Mouse (Mus musculus) midbrain, embryonic 15.5 days (tissue): ENCODE data around the gene Cisd2. TPM values are rescaled to one million over a fixed set of nuclear protein-coding genes. Genes with fewer than 3 reads are reported as not detected.

Experiments used
- ATAC-seq: fragments of 200-750 bp; cut with Nextera tagmentation; replicated peaks from 2 replicates; pipeline ENCODE4 v1.8.0; 2017; ENCODE audit warnings: moderate TSS enrichment
- H3K27ac ChIP-seq: fragments of 300-500 bp; sonication (generic); 2 replicates; pipeline ENCODE4 v1.5.1; 2015; ENCODE audit warnings: mild to moderate bottlenecking, inconsistent platforms
- H3K27me3 ChIP-seq: fragments of 300-500 bp; sonication (generic); replicated peaks from 2 replicates; pipeline ENCODE4 v1.6.1; 2015; ENCODE audit warnings: inconsistent platforms
- H3K36me3 ChIP-seq: fragments of 300-500 bp; sonication (generic); replicated peaks from 2 replicates; pipeline ENCODE4 v1.6.1; 2015; ENCODE audit warnings: inconsistent platforms
- H3K4me1 ChIP-seq: fragments of 300-500 bp; sonication (generic); 2 replicates; pipeline ENCODE4 v1.6.1; 2015; ENCODE audit warnings: inconsistent platforms
- H3K4me2 ChIP-seq: fragments of 300-500 bp; sonication (generic); 2 replicates; pipeline ENCODE4 v1.6.1; 2015; ENCODE audit warnings: inconsistent platforms, mild to moderate bottlenecking, moderate library complexity
- H3K4me3 ChIP-seq: fragments of 300-500 bp; sonication (generic); 2 replicates; pipeline ENCODE4 v1.5.1; 2015; ENCODE audit warnings: mild to moderate bottlenecking, inconsistent platforms
- H3K9ac ChIP-seq: fragments of 300-500 bp; sonication (generic); 2 replicates; pipeline ENCODE4 v1.6.1; 2015; ENCODE audit warnings: mild to moderate bottlenecking, inconsistent platforms
- H3K9me3 ChIP-seq: fragments of 300-500 bp; sonication (generic); 2 replicates; pipeline ENCODE4 v1.6.1; 2016; ENCODE audit warnings: inconsistent platforms
- WGBS: fragments of 180-500 bp; shearing (Covaris S2); methylation state at CpG from one replicate; pipeline ENCODE4 v1.1.7; 2015; ENCODE audit warnings: mixed read lengths; 5-methylcytosine and 5-hydroxymethylcytosine counted together
- polyA plus RNA-seq: library from polyadenylated mRNA; unstranded; fragments of >200 nt; fragmentation: Nextera tagmentation; extraction: Ambion mirVana; gene quantifications from 2 replicates; pipeline ENCODE4 v1.2.1, GENCODE M21; 2015

Cisd2 gene
- polyA plus RNA-seq, 1 experiment from 2014 or later = 72.0 TPM

DNA sequence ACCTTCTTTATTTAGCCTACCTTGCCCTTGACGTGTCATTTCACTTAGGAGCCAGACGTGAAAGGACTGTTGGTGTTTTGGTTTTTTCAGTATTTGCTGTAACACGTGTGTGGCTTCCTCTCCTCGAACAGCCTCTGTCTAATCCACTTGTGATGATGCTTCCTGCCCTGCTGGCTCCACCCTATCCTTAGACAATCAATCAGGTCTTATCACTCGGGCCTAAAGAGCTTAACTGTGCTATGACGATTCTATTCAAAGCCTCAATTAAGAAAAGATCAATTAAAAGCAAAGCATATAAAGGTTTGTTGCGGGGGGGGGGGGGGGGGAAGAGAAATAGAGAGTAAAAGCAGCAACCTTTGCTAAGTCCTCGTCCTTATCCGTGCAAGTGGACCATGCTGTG lies 16.4 kb downstream of the Cisd2 start:
- no peak overlapping the region for H3K27ac ChIP-seq
- no peak for ATAC-seq
- no peaks in the 10 kb centered on the region for H3K9me3 ChIP-seq
- no peak overlapping the region for H3K4me3 ChIP-seq
- 83% methylated on average over 8 of the region's 9 CpGs for WGBS
- no peaks in the 10 kb centered on the region for H3K27me3 ChIP-seq
- H3K36me3 ChIP-seq = peaks cover 10% of the 10 kb centered on the region; the same call in 1 of the 2 replicates
- no peak overlapping the region for H3K4me2 ChIP-seq
- 0 out of 2 replicates have a peak, but pooled peaks cover 5% of the 10 kb centered on the region for H3K4me1 ChIP-seq
- H3K9ac ChIP-seq = no peak overlapping the region

DNA sequence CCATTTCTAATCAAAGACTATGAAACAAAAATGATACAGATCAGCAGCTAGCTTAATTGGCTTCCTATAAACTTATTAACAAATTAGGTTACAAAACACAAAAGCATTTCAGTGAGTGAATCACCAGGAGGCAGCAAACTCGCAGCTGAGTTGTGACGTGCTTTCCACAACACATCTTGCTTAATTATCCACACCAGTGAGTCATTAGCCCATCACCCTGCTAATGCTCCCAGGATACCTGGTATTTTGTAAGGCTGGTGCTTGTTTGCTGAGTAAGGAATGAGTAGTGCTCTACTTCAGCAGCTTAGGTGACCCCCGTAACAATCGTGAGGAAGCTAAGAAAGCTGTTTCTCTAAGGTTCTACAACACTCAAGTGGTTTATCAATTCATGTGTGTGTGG lies 19.1 kb downstream of the Cisd2 start:
- H3K9me3 ChIP-seq = no peaks in the 10 kb centered on the region
- no peak overlapping the region for H3K27ac ChIP-seq
- H3K27me3 ChIP-seq = no peaks in the 10 kb centered on the region
- H3K9ac ChIP-seq = no peak overlapping the region
- H3K36me3 ChIP-seq = peaks cover 9% of the 10 kb centered on the region; the same call in 1 of the 2 replicates
- no peak overlapping the region for H3K4me2 ChIP-seq
- WGBS = 72% methylated on average over 4 of the region's 4 CpGs
- 0 out of 2 replicates have a peak, but pooled peaks cover 3% of the 10 kb centered on the region for H3K4me1 ChIP-seq
- ATAC-seq = no peak
- H3K4me3 ChIP-seq = no peak overlapping the region

- 0 out of 2 replicates have a peak, but pooled peaks cover 3% of the 10 kb centered on the region for H3K4me1 ChIP-seq
- H3K9me3 ChIP-seq = no peaks in the 10 kb centered on the region
- no peak overlapping the region for H3K27ac ChIP-seq
- no peak overlapping the region for H3K9ac ChIP-seq
- 76% methylated on average over 5 of the region's 5 CpGs for WGBS
- peaks cover 5% of the 10 kb centered on the region; the same call in 1 of the 2 replicates for H3K36me3 ChIP-seq
- H3K27me3 ChIP-seq = no peaks in the 10 kb centered on the region
- no peak overlapping the region for H3K4me2 ChIP-seq
- H3K4me3 ChIP-seq = no peak overlapping the region
- ATAC-seq = no peak
These were observed 19.9 kb downstream of the Cisd2 start for GRCm38 (mm10) chr3:135403856-135404255.

- no peaks in the 10 kb centered on the region for H3K9me3 ChIP-seq
- no peak overlapping the region for H3K27ac ChIP-seq
- ATAC-seq = no peak
- 83% methylated on average over 9 of the region's 9 CpGs for WGBS
- H3K9ac ChIP-seq = no peak overlapping the region
- H3K36me3 ChIP-seq = peaks cover 5% of the 10 kb centered on the region; the same call in 1 of the 2 replicates
- H3K27me3 ChIP-seq = no peaks in the 10 kb centered on the region
- H3K4me2 ChIP-seq = no peak overlapping the region
- 0 out of 2 replicates have a peak, but pooled peaks cover 3% of the 10 kb centered on the region for H3K4me1 ChIP-seq
- no peak overlapping the region for H3K4me3 ChIP-seq
These were observed 20.5 kb downstream of the Cisd2 start for GRCm38 (mm10) chr3:135403211-135403610.

DNA sequence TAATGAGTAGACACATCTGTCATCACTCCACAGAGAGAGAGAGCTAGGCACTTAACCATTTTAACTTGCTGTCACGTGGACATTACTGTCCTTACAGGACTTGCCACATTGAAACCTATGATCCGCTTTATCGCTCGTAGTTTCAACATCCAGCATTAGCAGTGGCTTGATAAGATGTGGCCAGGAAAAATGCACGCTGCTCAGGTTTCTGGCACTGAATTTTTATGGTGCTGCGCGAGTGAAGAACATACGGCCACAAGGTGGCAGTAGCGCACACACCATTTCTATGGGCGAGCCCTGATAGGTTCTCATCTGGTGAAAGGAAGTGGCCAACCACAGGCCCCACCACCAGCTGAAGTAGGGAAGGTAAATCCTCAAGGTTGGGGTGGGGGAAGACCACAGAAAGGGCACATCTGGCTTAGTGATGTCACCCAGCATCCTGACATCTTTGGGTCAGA lies 21.5 kb downstream of the Cisd2 start:
- Histone ChIP-seq H3K4me1 (0 out of 2 replicates have a peak, but pooled peaks cover 3% of the 10 kb centered on the region), H3K4me3 (no peak overlapping the region), H3K27me3 (no peaks in the 10 kb centered on the region), H3K9ac (no peak overlapping the region), H3K4me2 (no peak overlapping the region), H3K36me3 (peaks cover 5% of the 10 kb centered on the region; the same call in 1 of the 2 replicates), H3K27ac (no peak overlapping the region), H3K9me3 (no peaks in the 10 kb centered on the region)
- 16% methylated on average over 10 of the region's 10 CpGs for WGBS
- ATAC-seq = peak; percentile 85

DNA sequence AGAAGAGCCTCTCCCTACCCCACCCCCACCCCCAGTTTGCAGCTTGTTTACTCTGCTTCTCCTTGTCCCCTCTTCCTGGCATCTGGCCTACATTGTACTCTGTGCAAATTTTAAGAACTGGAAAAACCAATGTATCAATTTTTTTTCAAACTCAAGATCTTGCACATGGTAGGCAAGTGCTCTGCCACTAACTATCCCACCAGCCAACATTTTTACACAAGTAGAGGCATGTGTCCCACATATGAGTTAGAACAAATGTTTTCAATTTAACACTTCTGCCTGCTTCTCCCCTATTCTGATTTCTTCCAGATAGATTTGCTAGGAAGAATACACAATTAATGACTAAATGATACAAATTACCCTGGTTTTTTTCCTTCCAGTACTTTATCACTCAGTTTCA lies 26.6 kb downstream of the Cisd2 start:
- H3K27ac ChIP-seq = no peak overlapping the region
- no peak for ATAC-seq

DNA sequence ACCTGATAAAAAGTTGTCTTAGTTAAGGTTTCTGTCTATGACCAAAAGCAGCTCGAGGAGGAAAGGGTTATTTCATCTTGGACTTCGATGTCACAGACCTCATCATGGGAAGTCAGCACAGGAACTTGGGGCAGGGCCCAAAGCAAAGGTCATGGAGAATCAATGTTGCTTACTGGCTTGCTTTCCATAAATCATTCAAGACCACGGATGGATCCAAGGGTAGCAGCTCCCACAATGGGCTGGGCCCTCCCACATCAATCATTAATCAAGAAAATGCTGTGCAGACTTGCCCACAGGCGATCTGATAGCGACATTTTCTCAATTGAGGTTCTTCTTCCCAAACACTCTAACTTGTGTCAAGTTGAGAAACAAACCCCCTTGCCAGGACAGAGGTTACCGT lies 27.6 kb downstream of the Cisd2 start:
- no peak for ATAC-seq
- H3K4me1 ChIP-seq = 0 out of 2 replicates have a peak, but pooled peaks cover 3% of the 10 kb centered on the region
- H3K36me3 ChIP-seq = no peaks in the 10 kb centered on the region
- no peaks in the 10 kb centered on the region for H3K27me3 ChIP-seq
- H3K9me3 ChIP-seq = no peaks in the 10 kb centered on the region
- H3K9ac ChIP-seq = no peak overlapping the region
- WGBS = 75% methylated on average over 6 of the region's 6 CpGs
- H3K4me2 ChIP-seq = no peak overlapping the region
- H3K27ac ChIP-seq = no peak overlapping the region
- H3K4me3 ChIP-seq = no peak overlapping the region

More for the DNA sequence above, 26.6 kb downstream of the Cisd2 start:
- no peaks in the 10 kb centered on the region for H3K9me3 ChIP-seq
- H3K4me2 ChIP-seq = no peak overlapping the region
- H3K4me1 ChIP-seq = 0 out of 2 replicates have a peak, but pooled peaks cover 3% of the 10 kb centered on the region
- no peak overlapping the region for H3K9ac ChIP-seq
- H3K27me3 ChIP-seq = no peaks in the 10 kb centered on the region
- no peaks in the 10 kb centered on the region for H3K36me3 ChIP-seq
- H3K4me3 ChIP-seq = no peak overlapping the region

DNA sequence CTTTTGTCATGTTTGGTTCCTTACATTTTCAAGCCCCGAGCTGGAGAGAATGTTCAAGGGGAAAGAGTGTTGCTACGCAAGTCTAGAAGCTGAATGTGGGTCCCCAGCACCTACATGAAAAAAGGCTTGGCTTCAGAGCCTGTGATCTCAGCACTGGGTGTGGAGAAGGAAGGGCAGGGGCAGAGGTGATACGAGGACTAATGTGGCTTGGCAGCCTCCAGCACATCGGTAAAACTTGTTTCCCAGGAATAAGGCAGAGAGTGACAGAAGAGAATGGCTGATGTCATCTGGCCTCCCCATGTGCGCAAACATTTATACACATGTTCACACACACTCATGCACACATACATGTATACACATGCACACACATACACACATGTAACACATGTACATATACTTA lies 28.6 kb downstream of the Cisd2 start:
- WGBS = 90% methylated on average over 5 of the region's 5 CpGs
- no peak overlapping the region for H3K4me3 ChIP-seq
- H3K27ac ChIP-seq = no peak overlapping the region
- H3K9ac ChIP-seq = no peak overlapping the region
- 0 out of 2 replicates have a peak, but pooled peaks cover 2% of the 10 kb centered on the region for H3K4me1 ChIP-seq
- no peaks in the 10 kb centered on the region for H3K27me3 ChIP-seq
- no peak for ATAC-seq
- no peak overlapping the region for H3K4me2 ChIP-seq
- no peaks in the 10 kb centered on the region for H3K36me3 ChIP-seq
- H3K9me3 ChIP-seq = no peaks in the 10 kb centered on the region

DNA sequence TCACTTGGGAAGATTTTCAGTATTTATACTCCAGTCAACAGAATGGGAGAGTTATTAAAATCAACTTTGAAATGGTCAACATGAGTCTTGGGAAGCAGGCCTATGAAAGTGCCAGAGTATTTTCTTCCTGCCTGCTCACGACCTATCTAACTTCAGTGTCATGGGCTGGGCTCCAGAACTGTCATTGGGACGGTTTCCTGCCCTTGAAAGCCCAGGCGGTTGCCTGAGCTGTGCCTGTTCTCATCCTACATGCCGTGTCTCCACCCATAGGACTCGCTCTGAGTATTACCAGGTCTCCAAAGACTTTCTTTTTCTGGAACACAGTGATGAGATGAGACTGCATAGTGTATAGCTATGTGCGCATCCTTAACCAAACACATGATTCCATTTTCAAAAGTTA lies 30.5 kb downstream of the Cisd2 start:
- Histone ChIP-seq H3K36me3 (no peaks in the 10 kb centered on the region), H3K9me3 (no peaks in the 10 kb centered on the region), H3K9ac (no peak overlapping the region), H3K4me1 (no peaks in the 10 kb centered on the region), H3K27ac (no peak overlapping the region), H3K4me3 (no peak overlapping the region), H3K4me2 (no peak overlapping the region), H3K27me3 (no peaks in the 10 kb centered on the region)
- 85% methylated on average over 6 of the region's 6 CpGs for WGBS
- ATAC-seq = no peak

GRCm38 (mm10) chr3:135379868-135380267 lies 43.9 kb downstream of the Cisd2 start:
- H3K36me3 ChIP-seq = no peaks in the 10 kb centered on the region
- ATAC-seq = no peak
- H3K27me3 ChIP-seq = no peaks in the 10 kb centered on the region
- H3K4me1 ChIP-seq = no peaks in the 10 kb centered on the region
- H3K9ac ChIP-seq = no peak overlapping the region
- H3K4me3 ChIP-seq = no peak overlapping the region
- no peak overlapping the region for H3K4me2 ChIP-seq
- no peak overlapping the region for H3K27ac ChIP-seq
- H3K9me3 ChIP-seq = no peaks in the 10 kb centered on the region
- WGBS = 91% methylated on average over 4 of the region's 4 CpGs

DNA sequence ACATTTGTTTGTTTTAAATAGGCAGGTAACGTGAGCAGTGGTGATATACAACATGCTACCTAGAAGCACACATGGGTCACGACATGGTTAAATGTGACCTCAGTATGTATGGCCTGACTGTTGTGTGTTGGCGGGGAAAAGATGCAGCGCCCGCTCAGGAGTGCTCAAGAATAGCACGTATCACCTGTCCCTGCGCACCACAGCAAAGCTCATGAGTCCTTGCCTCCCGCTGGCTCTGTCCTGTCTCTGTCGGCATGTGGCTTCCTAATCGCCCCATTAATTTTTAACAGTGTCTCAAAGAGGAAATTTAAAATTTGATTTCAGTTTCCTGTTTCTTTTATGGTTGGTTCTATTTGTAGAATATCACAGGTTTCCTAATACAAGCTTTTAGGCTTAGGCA lies 46.3 kb downstream of the Cisd2 start:
- Histone ChIP-seq H3K4me2 (no peak overlapping the region), H3K36me3 (no peaks in the 10 kb centered on the region), H3K27ac (no peak overlapping the region), H3K27me3 (no peaks in the 10 kb centered on the region), H3K9me3 (no peaks in the 10 kb centered on the region), H3K4me1 (no peaks in the 10 kb centered on the region), H3K9ac (no peak overlapping the region), H3K4me3 (no peak overlapping the region)
- ATAC-seq = no peak
- WGBS = 85% methylated on average over 10 of the region's 10 CpGs

- Histone ChIP-seq H3K36me3 (no peaks in the 10 kb centered on the region), H3K4me1 (no peaks in the 10 kb centered on the region), H3K27me3 (no peaks in the 10 kb centered on the region), H3K9me3 (no peaks in the 10 kb centered on the region), H3K4me2 (no peak overlapping the region), H3K4me3 (no peak overlapping the region), H3K27ac (no peak overlapping the region), H3K9ac (no peak overlapping the region)
- ATAC-seq = no peak
- 83% methylated on average over 3 of the region's 3 CpGs for WGBS
These were observed 47.9 kb downstream of the Cisd2 start for GRCm38 (mm10) chr3:135375836-135376235.

DNA sequence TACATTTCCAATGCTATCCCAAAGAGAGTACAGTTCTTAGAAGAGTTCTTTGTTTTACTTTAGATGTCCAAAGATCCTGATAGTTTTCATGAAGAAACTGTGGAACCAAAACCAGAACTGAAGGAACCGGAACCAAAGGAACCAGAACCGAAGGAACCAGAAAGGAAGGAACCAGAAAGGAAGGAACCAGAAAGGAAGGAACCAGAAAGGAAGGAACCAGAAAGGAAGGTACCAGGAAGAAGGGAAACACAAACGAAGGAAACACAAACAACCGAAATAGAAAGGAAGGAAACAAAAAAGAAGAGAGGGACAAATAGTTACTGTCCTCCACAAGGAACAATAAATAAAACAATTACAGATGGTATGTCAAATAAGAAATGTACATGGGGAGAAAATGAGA lies 66.3 kb downstream of the Cisd2 start:
- no peak overlapping the region for H3K4me3 ChIP-seq
- ATAC-seq = no peak
- no peaks in the 10 kb centered on the region for H3K36me3 ChIP-seq
- no peak overlapping the region for H3K4me2 ChIP-seq
- H3K9ac ChIP-seq = no peak overlapping the region
- no peaks in the 10 kb centered on the region for H3K27me3 ChIP-seq
- 94% methylated on average over 4 of the region's 4 CpGs for WGBS
- H3K9me3 ChIP-seq = no peaks in the 10 kb centered on the region
- H3K4me1 ChIP-seq = no peaks in the 10 kb centered on the region
- no peak overlapping the region for H3K27ac ChIP-seq
